ENCODE assay signal across 8 mouse cellular contexts in genomic region chr1:43092056-43093015, GRCm38 (mm10). TPM values are rescaled to one million over a fixed set of nuclear protein-coding genes. Genes with fewer than 3 reads are reported as not detected.
A peak's percentile ranks its signal among the peaks of the same experiment; 100 is the strongest.
DNase-seq lines count a peak whose midpoint lies in the region; ATAC-seq and TF ChIP-seq lines count a peak whose summit lies in the region.

No protein-coding gene starts in this region.

- H3ac ChIP-seq in myocyte (ENCODE audit: control insufficient read depth, insufficient read length) = peak overlapping the region; percentile 90

- no peaks in the 10 kb centered on the region for H3K9me3 ChIP-seq in heart, embryonic 13.5 days
- no peaks in the 10 kb centered on the region for H3K9me3 ChIP-seq in kidney, postnatal 0 days (replicated peaks; ENCODE audit: low read length)
- no peaks in the 10 kb centered on the region for H3K9me3 ChIP-seq in liver, embryonic 11.5 days (ENCODE audit: control insufficient read depth, low read length)

- peak; percentile 77; the same call in 1 of the 2 replicates for ATAC-seq in heart, embryonic 13.5 days (ENCODE audit: extremely low read depth, insufficient number of reproducible peaks, low FRiP score, low TSS enrichment)
- ATAC-seq in kidney, postnatal 0 days (replicated peaks; ENCODE audit: low FRiP score, low read depth) = peak; percentile 81
- peak; percentile 86 for ATAC-seq in liver, embryonic 11.5 days (replicated peaks; ENCODE audit: low FRiP score)

- peak; percentile 77 for DNase-seq in CD4-positive, CD25-positive, alpha-beta regulatory T cell, adult 2 months (ENCODE audit: low read depth, low spot score)
- peak; percentile 4 for DNase-seq in brain, embryonic 18.5 days (ENCODE audit: low read depth, low spot score)
- peak; percentile 25 for DNase-seq in fibroblast of lung, adult 2 months (ENCODE audit: low read depth)
- peak; percentile 65 for DNase-seq in kidney, postnatal 0 days (ENCODE audit: low spot score)
- DNase-seq in liver, embryonic 11.5 days (ENCODE audit: low spot score) = peak; percentile 79
- peak; percentile 49 to 82 for DNase-seq in spleen, postnatal 4 days (ENCODE audit: low spot score in 2 of 2)

- peak overlapping the region; percentile 76 for H3K27ac ChIP-seq in heart, embryonic 13.5 days (replicated peaks)
- peak overlapping the region; percentile 80 for H3K27ac ChIP-seq in kidney, postnatal 0 days
- H3K27ac ChIP-seq in liver, embryonic 11.5 days (ENCODE audit: low read depth, low read length) = peak overlapping the region; percentile 68

- peak overlapping the region; percentile 93 for H3K4me2 ChIP-seq in heart, embryonic 13.5 days
- peak overlapping the region; percentile 58 for H3K4me2 ChIP-seq in kidney, postnatal 0 days (ENCODE audit: low read length)
- peak overlapping the region; percentile 87 for H3K4me2 ChIP-seq in liver, embryonic 11.5 days
- peak overlapping the region; percentile 92 for H3K4me2 ChIP-seq in myocyte (ENCODE audit: low read depth)

- peaks cover 26% of the 10 kb centered on the region for H3K4me1 ChIP-seq in heart, embryonic 13.5 days
- 0 out of 2 replicates have a peak, but pooled peaks cover 3% of the 10 kb centered on the region for H3K4me1 ChIP-seq in kidney, postnatal 0 days (replicated peaks; ENCODE audit: insufficient read depth, low read length)
- peaks cover 10% of the 10 kb centered on the region for H3K4me1 ChIP-seq in liver, embryonic 11.5 days (replicated peaks; ENCODE audit: control insufficient read depth, insufficient read depth, low read length)

- peak; percentile 76 for TF ChIP-seq POLR2A in myocyte (IDR thresholded peaks at IDR 0.05; ENCODE audit: insufficient read length, low read depth)

- peaks cover 11% of the 10 kb centered on the region for H3K36me3 ChIP-seq in heart, embryonic 13.5 days
- H3K36me3 ChIP-seq in kidney, postnatal 0 days (ENCODE audit: insufficient read depth, low read length) = 0 out of 2 replicates have a peak, but pooled peaks cover 9% of the 10 kb centered on the region
- H3K36me3 ChIP-seq in liver, embryonic 11.5 days (ENCODE audit: control insufficient read depth, insufficient read depth, low read length) = no peaks in the 10 kb centered on the region; the same call in 1 of the 2 replicates
- no peaks in the 10 kb centered on the region for H3K36me3 ChIP-seq in myocyte (ENCODE audit: control insufficient read depth, insufficient read depth)

- peaks cover 7% of the 10 kb centered on the region for H3K79me2 ChIP-seq in myocyte (ENCODE audit: control insufficient read depth, insufficient read depth)

- peak overlapping the region; percentile 86 for H3K4me3 ChIP-seq in heart, embryonic 13.5 days
- peak overlapping the region; percentile 52 for H3K4me3 ChIP-seq in kidney, postnatal 0 days (replicated peaks; ENCODE audit: low read depth, low read length)
- peak overlapping the region; percentile 83 for H3K4me3 ChIP-seq in liver, embryonic 11.5 days (ENCODE audit: low read depth, low read length)
- H3K4me3 ChIP-seq in myocyte = peak overlapping the region; percentile 56

- WGBS in heart, embryonic 13.5 days = under 1% methylated on average over 101 of the region's 102 CpGs
- under 1% methylated on average over 93 of the region's 102 CpGs for WGBS in kidney, postnatal 0 days
- WGBS in liver, embryonic 11.5 days = under 1% methylated on average over 96 of the region's 102 CpGs

- peak overlapping the region; percentile 95 for H3K9ac ChIP-seq in heart, embryonic 13.5 days
- H3K9ac ChIP-seq in kidney, postnatal 0 days (ENCODE audit: low read depth, low read length) = peak overlapping the region; percentile 74
- peak overlapping the region; percentile 92 for H3K9ac ChIP-seq in liver, embryonic 11.5 days (ENCODE audit: low read depth, low read length)

- no peaks in the 10 kb centered on the region for H3K27me3 ChIP-seq in heart, embryonic 13.5 days (replicated peaks)
- H3K27me3 ChIP-seq in kidney, postnatal 0 days (ENCODE audit: insufficient read depth, low read length) = no peaks in the 10 kb centered on the region
- no peaks in the 10 kb centered on the region for H3K27me3 ChIP-seq in liver, embryonic 11.5 days (replicated peaks; ENCODE audit: control insufficient read depth, insufficient read depth, low read length)
- H3K27me3 ChIP-seq in myocyte (ENCODE audit: control insufficient read depth, insufficient read depth, insufficient read length) = no peaks in the 10 kb centered on the region

- no peak for TF ChIP-seq CTCF in kidney, postnatal 0 days (IDR thresholded peaks at IDR 0.05; ENCODE audit: low read depth)

TF ChIP-seq in myocyte, 11 proteins besides CTCF, POLR2A, EP300 and RAD21:
- TF ChIP-seq E2F4 (IDR thresholded peaks at IDR 0.05; ENCODE audit: insufficient read depth) (no peak), MAX (IDR thresholded peaks at IDR 0.05; ENCODE audit: low read depth) (no peak), MYOG (IDR thresholded peaks at IDR 0.05; ENCODE audit: control insufficient read depth in 1 of 3, insufficient read depth in 1 of 3, insufficient read length in 2 of 3, low read depth in 2 of 3) (peak; percentile 12 to 72 (median 18)), REST (IDR thresholded peaks at IDR 0.05; ENCODE audit: insufficient read depth, insufficient read length) (no peak), USF1 (IDR thresholded peaks at IDR 0.05; ENCODE audit: low read depth) (no peak), POLR2AphosphoS2 (IDR thresholded peaks at IDR 0.05; ENCODE audit: insufficient read length, low read depth) (peak; percentile 15), TCF3 (IDR thresholded peaks at IDR 0.05; ENCODE audit: insufficient read length, low read depth) (no peak), TCF12 (IDR thresholded peaks at IDR 0.05; ENCODE audit: insufficient read depth, poor library complexity, severe bottlenecking) (no peak), MYOD1 (IDR thresholded peaks at IDR 0.05; ENCODE audit: control insufficient read depth in 1 of 3, insufficient read length in 2 of 3, low read depth in 2 of 3) (peak in 2 of 3 experiments; percentile 50 to 63), CEBPB (IDR thresholded peaks at IDR 0.05; ENCODE audit: insufficient read depth, poor library complexity, severe bottlenecking) (no peak), SRF (IDR thresholded peaks at IDR 0.05; ENCODE audit: control insufficient read depth, insufficient read length, low read depth) (no peak)
TF ChIP-seq in myocyte: peak in this region for 3.

RNA-seq across cellular contexts. Expression of gene Tgfbrap1, which starts 6.1 kb away (rescaled TPM):
- 6.2 and 7.0 TPM in 2 replicates for polyA plus RNA-seq in heart, embryonic 13.5 days (2015; fragmentation: Nextera tagmentation; extraction: Ambion mirVana)
- 7.9 and 8.9 TPM in 2 replicates for polyA plus RNA-seq in kidney, postnatal 0 days (2015; fragmentation: Nextera tagmentation; extraction: Ambion mirVana)
- 11.4 and 11.7 TPM in 2 replicates for polyA plus RNA-seq in liver, embryonic 11.5 days (2014; fragmentation: Nextera tagmentation; extraction: Ambion mirVana)
- polyA plus RNA-seq in myocyte (2012; fragmentation: generic; extraction: Trizol) = 12.8 TPM

RNA-seq across cellular contexts. Expression of gene AI597479, which starts 6.2 kb away (rescaled TPM):
- polyA plus RNA-seq in heart, embryonic 13.5 days (2015; fragmentation: Nextera tagmentation; extraction: Ambion mirVana) = 20.4 and 21.7 TPM in 2 replicates
- 21.0 and 23.7 TPM in 2 replicates for polyA plus RNA-seq in kidney, postnatal 0 days (2015; fragmentation: Nextera tagmentation; extraction: Ambion mirVana)
- 21.5 and 24.0 TPM in 2 replicates for polyA plus RNA-seq in liver, embryonic 11.5 days (2014; fragmentation: Nextera tagmentation; extraction: Ambion mirVana)
- 12.0 TPM for polyA plus RNA-seq in myocyte (2012; fragmentation: generic; extraction: Trizol)

Comparison
In these comparisons a context has a peak if more than half of its experiments do, and no peak if none do; other contexts are left out.
1. Peak in every context shown above with its lines: DNase-seq, ATAC-seq, H3K4me3 ChIP-seq and H3K27ac ChIP-seq.
2. DNase-seq: peak in every context shown above with its lines; median percentile 79 in liver, embryonic 11.5 days; 77 in CD4-positive, CD25-positive, alpha-beta regulatory T cell, adult 2 months; 66 in spleen, postnatal 4 days; 65 in kidney, postnatal 0 days; 25 in fibroblast of lung, adult 2 months; 4 in brain, embryonic 18.5 days.